Mouse (Mus musculus) adrenal gland, adult 2 months (tissue): Measurements from ENCODE around the gene Adamts2. TPM values are rescaled to one million over a fixed set of nuclear protein-coding genes. Genes with fewer than 3 reads are reported as not detected.

ENCODE experiments used
- DNase-seq: peaks from one replicate; pipeline ENCODE4 v3.0.0; 2021
- polyA plus RNA-seq: library from polyadenylated mRNA; depleted of rRNA; stranded (reverse); fragments of >200 nt; gene quantifications from 2 replicates; pipeline ENCODE4 v1.2.3, GENCODE M21; 2012; rRNA removed
- total RNA-seq, 2 experiments: library from RNA; stranded (reverse); gene quantifications; 2 replicates each; pipeline ENCODE4 v1.2.3; 2021

The Adamts2 gene
- total and polyA plus RNA-seq, 3 experiments: 4.4 to 10.0 (median 9.1) TPM

DNA sequence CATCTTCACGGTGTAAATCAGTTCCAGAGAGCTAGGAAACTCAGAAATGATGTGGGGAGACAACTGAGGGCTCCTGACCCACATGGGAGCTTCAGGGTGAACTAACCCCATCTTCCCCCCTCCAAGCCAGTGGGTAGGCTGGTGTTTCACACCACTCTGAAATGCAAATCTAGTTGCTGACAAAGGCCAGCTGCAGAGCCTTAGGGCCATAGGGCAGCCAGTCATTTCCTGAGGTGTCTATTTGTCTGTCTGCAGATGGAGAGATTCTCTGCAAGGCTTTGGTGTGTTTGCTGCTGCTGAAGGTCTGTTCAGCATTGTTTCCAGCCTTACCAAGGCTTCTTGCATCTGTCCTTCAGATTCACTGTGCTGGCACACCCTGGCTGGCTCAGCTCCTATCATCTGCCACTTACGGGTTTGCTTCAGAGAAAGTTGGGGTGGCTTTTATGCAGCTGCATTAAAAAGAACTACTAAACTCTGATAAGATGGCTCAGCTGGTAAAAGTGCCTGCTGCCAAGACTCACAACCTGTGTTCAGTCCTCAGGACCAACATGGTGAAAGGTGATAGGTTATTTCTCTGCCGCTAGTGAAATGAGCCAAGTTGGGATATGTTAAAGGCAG lies 246.7 kb downstream of the Adamts2 start:
- DNase-seq: peak; percentile 27

DNA sequence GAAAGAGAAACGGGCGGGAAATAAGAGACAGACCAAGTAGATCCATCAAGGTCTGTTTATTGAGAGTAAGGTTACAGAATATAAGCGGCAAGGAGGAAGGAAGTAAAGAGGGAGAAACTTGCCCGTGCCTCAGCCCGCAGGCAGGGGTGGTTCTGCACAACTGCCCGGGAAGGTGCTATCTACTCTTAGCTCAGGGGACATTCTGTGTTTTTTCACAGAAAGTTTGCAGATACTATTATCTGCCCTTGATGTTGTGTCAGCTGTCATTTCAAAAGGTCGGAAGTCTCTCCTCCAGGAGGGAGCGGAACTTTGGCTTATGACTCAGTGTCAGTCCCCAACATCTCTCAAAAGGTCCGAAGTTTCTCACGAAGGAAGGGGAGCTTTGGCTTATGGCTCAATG lies 247.4 kb downstream of the Adamts2 start:
- DNase-seq: no peak

DNA sequence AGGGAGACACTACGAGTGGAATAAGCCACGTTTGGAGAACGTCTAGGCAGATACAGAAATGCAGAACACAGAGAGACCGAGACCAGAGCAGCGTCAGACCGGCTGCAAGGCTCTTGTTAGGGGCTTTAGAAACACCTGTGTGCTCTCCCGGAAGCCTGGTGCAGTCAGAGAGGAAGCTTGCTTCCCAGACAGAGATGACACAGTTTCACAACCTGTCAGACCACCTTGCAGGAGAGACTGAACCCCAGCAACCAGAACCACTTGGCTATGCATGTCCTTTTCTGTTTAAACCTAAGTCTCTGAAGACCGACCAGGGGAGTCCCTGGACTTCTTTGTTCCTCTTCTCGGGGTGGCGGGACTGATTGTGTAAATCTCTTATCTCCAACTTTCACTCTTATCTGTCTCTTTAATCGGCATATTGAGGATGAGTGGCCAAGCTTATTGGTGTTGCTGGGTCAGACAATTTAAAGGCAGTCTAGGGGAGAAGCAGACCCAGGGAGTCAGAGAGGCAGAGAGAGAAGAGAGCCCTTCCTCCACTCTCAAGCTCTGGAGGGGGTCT lies 248.4 kb downstream of the Adamts2 start, which contains the start of gene Grm6:
Grm6 (plus strand) TSS at position 509 of the 559 bp plus-strand sequence.
- DNase-seq: no peak

DNA sequence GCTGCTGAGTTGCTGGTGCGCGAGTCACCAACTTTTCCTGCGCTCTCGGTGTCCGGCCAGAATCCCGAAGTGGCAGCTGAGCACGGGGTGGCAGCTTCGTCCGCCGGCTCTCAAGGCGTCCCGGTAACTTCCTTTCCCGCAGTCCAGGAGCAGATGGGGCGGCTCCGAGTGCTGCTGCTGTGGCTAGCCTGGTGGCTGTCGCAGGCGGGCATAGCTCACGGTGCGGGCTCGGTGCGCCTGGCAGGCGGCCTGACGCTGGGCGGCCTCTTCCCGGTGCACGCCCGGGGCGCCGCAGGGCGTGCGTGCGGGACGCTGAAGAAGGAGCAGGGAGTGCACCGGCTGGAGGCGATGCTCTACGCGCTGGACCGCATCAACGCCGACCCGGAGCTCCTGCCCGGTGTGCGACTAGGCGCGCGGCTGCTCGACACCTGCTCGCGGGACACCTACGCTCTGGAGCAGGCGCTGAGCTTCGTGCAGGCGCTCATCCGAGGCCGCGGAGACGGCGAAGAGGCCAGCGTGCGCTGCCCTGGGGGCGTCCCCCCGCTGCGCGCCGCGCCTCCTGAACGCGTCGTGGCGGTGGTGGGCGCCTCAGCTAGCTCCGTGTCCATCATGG lies 249.2 kb downstream of the Adamts2 start:
- peak; percentile 37 for DNase-seq

Other genes starting within 250 kb of the Adamts2 start
- gene Cby3, start 247.6 kb upstream of the Adamts2 start, total RNA-seq: not detected
- gene Cby3, start 247.6 kb upstream of the Adamts2 start, polyA plus RNA-seq: 0.57 TPM in 1 of 2 replicates, not detected in the other
- 100 to 1,000 TPM; 225 to 240 TPM for gene Hnrnph1, start 225.1 kb upstream of the Adamts2 start, total RNA-seq
- gene Hnrnph1, start 225.1 kb upstream of the Adamts2 start, polyA plus RNA-seq: 13.4 and 13.7 TPM in 2 replicates
- 10 to 100 TPM; 33.8 to 45.8 TPM for gene Rufy1, start 171.0 kb upstream of the Adamts2 start, total RNA-seq
- 23.5 and 24.6 TPM in 2 replicates for gene Rufy1, start 171.0 kb upstream of the Adamts2 start, polyA plus RNA-seq
- gene Zfp354c, start 225.6 kb downstream of the Adamts2 start, total RNA-seq: 1 to 10 TPM; 2.6 to 6.1 TPM
- 0.40 and 0.62 TPM in 2 replicates for gene Zfp354c, start 225.6 kb downstream of the Adamts2 start, polyA plus RNA-seq
- gene Zfp879, start 239.5 kb downstream of the Adamts2 start, total RNA-seq: under 1 TPM; 0.69 to 0.93 TPM
- gene Zfp879, start 239.5 kb downstream of the Adamts2 start, polyA plus RNA-seq: 0.03 and 0.10 TPM in 2 replicates
- gene Grm6, start 248.6 kb downstream of the Adamts2 start, total RNA-seq: not detected
- gene Grm6, start 248.6 kb downstream of the Adamts2 start, polyA plus RNA-seq: not detected in 2 replicates